Mouse (Mus musculus) embryonic fibroblast, embryonic 13.5 days (primary cell): ENCODE measurements around the gene Tpm4.

ENCODE experiments used
- CTCF ChIP-seq: IDR thresholded peaks from 2 replicates; pipeline ENCODE4 v1.5.1; 2011; ENCODE audit warnings: mild to moderate bottlenecking, control low read depth, low read length, moderate library complexity, borderline replicate concordance; ENCODE audit not compliant: insufficient read depth
- POLR2A ChIP-seq: IDR thresholded peaks from 2 replicates; pipeline ENCODE4 v1.6.1; 2011; ENCODE audit warnings: low read depth, mild to moderate bottlenecking, control low read depth, low read length, moderate library complexity

- no peak for TF ChIP-seq POLR2A
- no peak for TF ChIP-seq CTCF
Observed at GRCm38 (mm10) chr8:72132891-72133290, 1.9 kb upstream of the Tpm4 start.
